12 mouse cellular contexts compared by ENCODE assay signal in genomic region chr11:43530043-43530442, GRCm38 (mm10). TPM values are rescaled to one million over a fixed set of nuclear protein-coding genes. Genes with fewer than 3 reads are reported as not detected.
DNase-seq lines count a peak whose midpoint lies in the region; ATAC-seq and TF ChIP-seq lines count a peak whose summit lies in the region.
"Had no signal": no experiment of that assay in that cellular context is flagged by ENCODE, and none has a peak within 500 bp of the region (broad histone marks: within the 10 kb centered on the region; RNA-seq: fewer than 3 reads in every experiment).

No protein-coding gene starts in this region.

- peak overlapping the region; percentile 82 for H3K4me2 ChIP-seq in heart, embryonic 13.5 days
- peak overlapping the region; percentile 66 for H3K4me2 ChIP-seq in heart, postnatal 0 days (ENCODE audit: low read depth, low read length)
- H3K4me2 ChIP-seq in liver, postnatal 0 days (ENCODE audit: low read depth, low read length): peak overlapping the region; percentile 95; the same call in 1 of the 2 replicates

- peak overlapping the region; percentile 95 for H3K9ac ChIP-seq in heart, embryonic 13.5 days
- 0 out of 2 replicates have a peak overlapping the region, but pooled peaks have one; percentile 24 for H3K9ac ChIP-seq in heart, postnatal 0 days (replicated peaks; ENCODE audit: low read depth, low read length)
- H3K9ac ChIP-seq in liver, postnatal 0 days (replicated peaks): no peak overlapping the region
- H3K9ac ChIP-seq: liver, embryonic 14.5 days had no signal

- H3K27me3 ChIP-seq in heart, embryonic 13.5 days (replicated peaks): no peaks in the 10 kb centered on the region
- no peaks in the 10 kb centered on the region for H3K27me3 ChIP-seq in heart, postnatal 0 days (ENCODE audit: control insufficient read depth, insufficient read depth, low read length)
- no peaks in the 10 kb centered on the region; the same call in 1 of the 2 replicates for H3K27me3 ChIP-seq in liver, postnatal 0 days (ENCODE audit: insufficient read depth, low read length)

- peaks cover 48% of the 10 kb centered on the region for H3K4me1 ChIP-seq in heart, embryonic 13.5 days
- H3K4me1 ChIP-seq in heart, postnatal 0 days (ENCODE audit: control insufficient read depth, insufficient read depth): peaks cover 30% of the 10 kb centered on the region
- no peaks in the 10 kb centered on the region for H3K4me1 ChIP-seq in liver, postnatal 0 days (ENCODE audit: insufficient read depth)

- ATAC-seq in heart, embryonic 13.5 days (ENCODE audit: extremely low read depth, insufficient number of reproducible peaks, low FRiP score, low TSS enrichment): no peak
- no peak for ATAC-seq in heart, postnatal 0 days (ENCODE audit: insufficient read depth, low read depth)
- no peak for ATAC-seq in liver, postnatal 0 days
- ATAC-seq in cerebellum, adult (ENCODE audit: insufficient number of reproducible peaks, low FRiP score, low TSS enrichment): no peak
- no peak for ATAC-seq in megakaryocyte-erythroid progenitor cell, adult 5-6 weeks (replicated peaks; ENCODE audit: low FRiP score, low TSS enrichment, poor library complexity, severe bottlenecking)

- H3K36me3 ChIP-seq in heart, embryonic 13.5 days: peaks cover 39% of the 10 kb centered on the region
- H3K36me3 ChIP-seq in heart, postnatal 0 days (replicated peaks; ENCODE audit: control insufficient read depth, insufficient read depth, low read length): peaks cover 18% of the 10 kb centered on the region; the same call in 1 of the 2 replicates
- H3K36me3 ChIP-seq in liver, postnatal 0 days (replicated peaks; ENCODE audit: insufficient read depth, low read length): no peaks in the 10 kb centered on the region

- peak overlapping the region; percentile 62 for H3K27ac ChIP-seq in heart, embryonic 13.5 days (replicated peaks)
- peak overlapping the region; percentile 87 for H3K27ac ChIP-seq in heart, postnatal 0 days (ENCODE audit: low read depth)
- no peak overlapping the region for H3K27ac ChIP-seq in liver, postnatal 0 days (ENCODE audit: low read depth)
- H3K27ac ChIP-seq: liver, embryonic 14.5 days had no signal

- no peak for TF ChIP-seq CTCF in heart, postnatal 0 days (IDR thresholded peaks at IDR 0.05; ENCODE audit: low read depth)
- TF ChIP-seq CTCF in liver, postnatal 0 days (IDR thresholded peaks at IDR 0.05; ENCODE audit: low read depth): no peak

- peak overlapping the region; percentile 82 for H3K4me3 ChIP-seq in heart, embryonic 13.5 days
- peak overlapping the region; percentile 80 for H3K4me3 ChIP-seq in heart, postnatal 0 days (ENCODE audit: low read depth, low read length)
- no peak overlapping the region for H3K4me3 ChIP-seq in liver, postnatal 0 days (ENCODE audit: low read depth, low read length)

- WGBS in heart, embryonic 13.5 days: 16% methylated on average over 3 of the region's 3 CpGs
- 23% methylated on average over 3 of the region's 3 CpGs for WGBS in heart, postnatal 0 days
- WGBS in liver, postnatal 0 days (ENCODE audit: insufficient replicate concordance): 61% methylated on average over 3 of the region's 3 CpGs

- H3K9me3 ChIP-seq in heart, embryonic 13.5 days: no peaks in the 10 kb centered on the region
- H3K9me3 ChIP-seq in heart, postnatal 0 days (replicated peaks; ENCODE audit: control insufficient read depth, low read length): no peaks in the 10 kb centered on the region
- H3K9me3 ChIP-seq in liver, postnatal 0 days (ENCODE audit: low read length): no peaks in the 10 kb centered on the region

- no peak for DNase-seq in heart, adult 18-20 months
- DNase-seq in ZHBTc4 (ENCODE audit: low read depth, low spot score): peak; percentile 56
- peak; percentile 36 for DNase-seq in heart, postnatal 0 days (ENCODE audit: low spot score)
- no peak for DNase-seq in liver, postnatal 0 days
- DNase-seq in thymus, postnatal 10 days (ENCODE audit: low spot score in 2 of 2): no peak
- DNase-seq: adrenal gland, postnatal 25 days; right cerebral cortex, postnatal 14 days had no signal

- TF ChIP-seq EP300 in heart, postnatal 0 days (IDR thresholded peaks at IDR 0.05; ENCODE audit: low read depth): no peak
- TF ChIP-seq EP300 in liver, postnatal 0 days (IDR thresholded peaks at IDR 0.05; ENCODE audit: low read depth): no peak

RNA-seq across cellular contexts. Expression of gene Ccnjl, which starts 1.5 kb away (rescaled TPM):
- polyA plus RNA-seq in heart, embryonic 13.5 days (2015; fragmentation: Nextera tagmentation; extraction: Ambion mirVana): 15.7 and 20.7 TPM in 2 replicates
- total RNA-seq in heart, adult 18-20 months (2021): 1 to 10 TPM; 1.3 to 1.6 TPM
- total RNA-seq in heart, postnatal 0 days (2014; rRNA removed; ENCODE audit: low replicate concordance): 8.9 and 10.8 TPM in 2 replicates
- polyA plus RNA-seq in heart, postnatal 0 days (2015; fragmentation: Nextera tagmentation; extraction: Ambion mirVana): 10.1 and 11.7 TPM in 2 replicates
- polyA plus RNA-seq in liver, postnatal 0 days (2015; fragmentation: Nextera tagmentation; extraction: Ambion mirVana): 1.5 and 2.1 TPM in 2 replicates
- total RNA-seq in megakaryocyte-erythroid progenitor cell, adult 5-6 weeks (2014; fragmentation: Nextera tagmentation): 1.7 TPM in 1 of 2 replicates, not detected in the other
- total RNA-seq in megakaryocyte-erythroid progenitor cell, adult 5-6 weeks (2017): 0.11 and 0.33 TPM in 2 replicates
- total RNA-seq: gastrocnemius, adult 18-20 months had no signal

RNA-seq across cellular contexts. Expression of gene C1qtnf2, which starts 56.0 kb away (rescaled TPM):
- 3.0 and 3.3 TPM in 2 replicates for polyA plus RNA-seq in heart, embryonic 13.5 days (2015; fragmentation: Nextera tagmentation; extraction: Ambion mirVana)
- total RNA-seq in heart, adult 18-20 months (2021): 1 to 10 TPM; 3.8 to 4.2 TPM
- 6.3 and 14.3 TPM in 2 replicates for total RNA-seq in heart, postnatal 0 days (2014; rRNA removed; ENCODE audit: low replicate concordance)
- 13.9 and 14.0 TPM in 2 replicates for polyA plus RNA-seq in heart, postnatal 0 days (2015; fragmentation: Nextera tagmentation; extraction: Ambion mirVana)
- polyA plus RNA-seq in liver, postnatal 0 days (2015; fragmentation: Nextera tagmentation; extraction: Ambion mirVana): 2.5 and 2.7 TPM in 2 replicates
- total RNA-seq in megakaryocyte-erythroid progenitor cell, adult 5-6 weeks (2014; fragmentation: Nextera tagmentation): not detected in 2 replicates
- not detected in 2 replicates for total RNA-seq in megakaryocyte-erythroid progenitor cell, adult 5-6 weeks (2017)

RNA-seq across cellular contexts. Expression of gene 4933415A04Rik, which starts 56.8 kb away (rescaled TPM):
- polyA plus RNA-seq in heart, embryonic 13.5 days (2015; fragmentation: Nextera tagmentation; extraction: Ambion mirVana): 4.7 and 5.0 TPM in 2 replicates
- total RNA-seq in heart, adult 18-20 months (2021): under 1 TPM; 0.20 to 0.36 TPM
- 0.08 and 1.0 TPM in 2 replicates for total RNA-seq in heart, postnatal 0 days (2014; rRNA removed; ENCODE audit: low replicate concordance)
- polyA plus RNA-seq in heart, postnatal 0 days (2015; fragmentation: Nextera tagmentation; extraction: Ambion mirVana): 4.8 and 5.5 TPM in 2 replicates
- polyA plus RNA-seq in liver, postnatal 0 days (2015; fragmentation: Nextera tagmentation; extraction: Ambion mirVana): 0.51 and 0.72 TPM in 2 replicates
- not detected in 2 replicates for total RNA-seq in megakaryocyte-erythroid progenitor cell, adult 5-6 weeks (2014; fragmentation: Nextera tagmentation)
- not detected in 2 replicates for total RNA-seq in megakaryocyte-erythroid progenitor cell, adult 5-6 weeks (2017)

Comparison
In these comparisons a context has a peak if more than half of its experiments do, and no peak if none do; other contexts are left out.
1. DNase-seq: peak in ZHBTc4 (single experiment) and heart, postnatal 0 days (single experiment); none in heart, adult 18-20 months (0 of 2), liver, postnatal 0 days (single experiment) and thymus, postnatal 10 days (0 of 2).
2. Peak in every context shown above with its lines, with median percentiles within 50 percentile points of each other: H3K4me2 ChIP-seq.